Mouse (Mus musculus): ENCODE results near the gene Kif3b.
"Not testable (repeated sequence)": the region's sequence is repeated elsewhere in the genome, so short reads cannot be mapped to it uniquely, and the experiment has no call there.

Kif3b gene

GRCm38 (mm10) chr2:153346221-153347182 is 55.3 kb downstream of the Kif3b start:
- DNase-seq (ENCODE audit: low spot score in 2 of 2) = peak in 1 of 2 experiments; percentile 27

DNA sequence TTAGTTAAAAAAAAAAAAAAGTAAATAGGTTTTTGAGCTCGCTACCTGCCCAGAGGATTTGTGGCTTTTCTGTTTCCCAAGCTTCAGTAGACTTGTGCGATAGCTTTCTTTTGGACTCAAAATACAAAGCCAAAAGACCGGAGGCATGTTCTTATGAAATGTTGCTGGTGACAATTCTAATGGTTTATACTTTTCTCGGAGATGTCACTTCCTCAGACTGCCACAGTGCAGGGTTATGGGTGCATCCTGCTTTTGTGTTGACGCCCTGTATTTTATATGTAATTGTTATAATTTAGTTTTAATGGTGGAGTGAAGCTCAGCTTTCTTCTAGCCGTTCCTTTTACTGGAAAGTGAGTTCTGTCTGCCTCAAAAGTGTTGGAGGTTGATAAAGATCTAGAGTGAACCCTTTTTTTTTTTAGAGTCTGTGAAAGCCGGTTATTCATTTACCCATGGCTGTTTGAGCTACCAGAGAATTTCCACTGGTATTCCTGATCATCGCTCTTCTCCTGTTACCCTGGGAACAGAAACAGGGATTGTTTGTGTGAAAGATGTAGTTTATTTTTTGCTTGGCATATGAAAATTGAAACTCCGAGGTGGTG is 56.1 kb downstream of the Kif3b start:
- no peak for DNase-seq (ENCODE audit: low spot score in 2 of 2)

DNA sequence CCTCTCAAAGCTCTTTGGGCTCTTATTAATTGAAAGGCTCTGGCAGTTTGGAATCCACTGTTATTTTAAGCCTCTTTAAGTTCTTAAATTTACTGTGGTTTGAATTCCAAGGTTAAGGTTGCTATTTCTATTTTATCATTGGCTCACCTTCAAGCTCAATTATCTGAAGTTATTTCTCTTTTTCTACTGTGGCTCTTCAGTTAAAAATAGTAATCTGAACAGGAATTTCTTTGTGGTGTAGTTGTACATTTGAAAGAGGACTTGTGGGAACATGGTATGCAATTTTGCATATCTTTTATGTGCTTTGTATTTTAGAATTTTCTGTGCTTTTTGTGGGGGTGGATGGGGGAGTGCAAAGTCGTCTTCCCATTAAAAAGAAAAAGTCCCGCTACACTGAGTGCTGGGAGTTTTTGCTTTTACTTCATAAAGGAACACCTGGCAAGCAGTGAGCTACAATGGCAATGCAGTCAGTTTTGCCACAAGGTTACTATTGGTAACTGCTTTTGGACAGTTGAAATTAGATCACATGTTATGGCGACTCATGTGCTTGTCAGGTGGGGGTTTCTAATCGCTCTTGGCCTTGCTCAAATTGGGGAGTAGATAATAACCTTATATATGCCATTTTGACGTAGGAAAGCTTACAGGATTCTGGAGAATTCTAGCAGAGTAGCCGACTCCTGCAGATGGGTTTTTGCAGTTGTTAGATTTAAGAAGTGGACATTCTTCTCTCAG is 57.1 kb downstream of the Kif3b start:
- DNase-seq (ENCODE audit: low spot score in 2 of 2) = no peak

DNA sequence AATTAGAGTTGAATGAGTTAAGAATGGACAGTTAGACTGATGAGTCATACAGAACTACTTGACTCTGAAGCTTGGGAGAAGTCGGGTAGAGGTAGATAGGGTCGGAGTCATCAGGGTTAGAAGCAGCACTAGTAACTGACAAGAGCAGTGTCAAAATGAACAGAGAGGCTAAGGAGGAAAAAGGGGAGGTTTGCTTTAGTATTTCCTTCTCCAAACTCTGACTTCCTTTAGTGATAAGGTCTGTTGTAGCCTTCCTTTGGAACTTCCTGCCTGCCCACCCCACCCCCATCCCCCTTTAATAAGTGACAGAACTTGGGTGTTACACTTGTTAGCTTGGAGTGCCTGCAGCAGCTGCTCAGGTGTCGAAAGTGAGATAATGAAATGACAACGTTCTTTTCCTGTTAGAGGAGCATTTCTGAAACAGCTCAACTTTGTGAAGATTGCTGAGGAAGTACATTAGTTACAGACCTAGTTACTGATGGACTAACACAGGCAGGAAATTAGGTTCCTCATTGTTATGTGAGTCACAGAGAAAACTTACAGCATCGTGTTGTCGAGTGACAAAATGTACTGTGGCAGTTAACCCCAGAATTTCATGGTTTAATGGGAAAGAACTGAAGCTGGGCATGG is 59.5 kb downstream of the Kif3b start:
- no peak for DNase-seq (ENCODE audit: low spot score in 2 of 2)

GRCm38 (mm10) chr2:153354648-153355047 is 63.4 kb downstream of the Kif3b start:
- no peak for DNase-seq (ENCODE audit: low spot score in 2 of 2)

GRCm38 (mm10) chr2:153356784-153357183 is 65.6 kb downstream of the Kif3b start:
- DNase-seq (ENCODE audit: low spot score in 2 of 2) = no peak

DNA sequence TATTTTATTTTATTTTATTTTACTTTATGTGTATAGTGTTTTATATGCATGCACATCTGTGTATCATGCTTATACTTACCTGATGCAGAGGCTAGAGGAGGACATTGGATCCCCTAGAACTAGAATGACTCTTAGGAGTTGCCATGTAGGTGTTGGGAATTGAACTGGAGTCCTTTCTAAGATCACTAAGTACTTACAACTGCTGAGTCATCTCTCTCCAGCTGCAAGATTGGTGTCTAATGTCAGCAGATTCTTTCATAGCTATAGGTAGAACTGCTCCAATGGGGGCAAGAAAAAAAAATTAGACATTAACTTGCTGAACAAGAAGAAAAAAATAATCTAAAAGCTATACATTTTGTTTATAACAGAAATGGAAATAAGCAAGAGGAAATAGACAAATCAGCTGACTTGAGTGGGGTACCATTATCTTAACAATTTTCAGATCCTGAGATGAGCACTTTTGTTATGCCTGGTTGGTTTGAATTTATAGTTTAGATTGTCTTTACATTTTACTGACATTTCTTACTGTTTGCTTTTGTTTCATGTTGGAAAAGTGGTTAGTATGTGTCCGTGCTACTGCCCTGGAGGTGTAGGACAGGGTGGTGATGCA is 70.0 kb downstream of the Kif3b start:
- DNase-seq (ENCODE audit: low spot score in 2 of 2) = no peak

DNA sequence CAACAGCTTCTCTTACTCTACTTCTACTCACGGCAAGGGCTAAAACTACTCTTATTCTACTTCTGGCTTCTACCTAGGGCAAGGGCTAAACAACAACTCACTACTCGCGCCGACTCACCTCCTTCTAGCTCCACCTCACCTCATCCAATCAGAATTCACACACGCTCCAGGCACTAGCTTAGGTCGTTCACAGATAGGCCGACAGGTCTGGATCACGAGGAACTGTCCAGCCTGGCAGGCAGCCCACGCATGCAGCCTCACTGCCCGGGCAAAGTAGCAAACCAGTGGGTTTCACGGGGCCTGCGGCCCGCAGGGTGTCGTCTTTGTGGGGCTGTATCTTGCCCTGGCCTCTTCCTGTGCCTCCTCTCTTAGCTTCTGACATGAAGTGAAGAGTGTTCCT is 73.3 kb downstream of the Kif3b start:
- not testable (repeated sequence) for DNase-seq (ENCODE audit: low spot score in 2 of 2)

- DNase-seq (ENCODE audit: low spot score in 2 of 2) = no peak
These were observed 79.7 kb downstream of the Kif3b start for GRCm38 (mm10) chr2:153370871-153371270.

DNA sequence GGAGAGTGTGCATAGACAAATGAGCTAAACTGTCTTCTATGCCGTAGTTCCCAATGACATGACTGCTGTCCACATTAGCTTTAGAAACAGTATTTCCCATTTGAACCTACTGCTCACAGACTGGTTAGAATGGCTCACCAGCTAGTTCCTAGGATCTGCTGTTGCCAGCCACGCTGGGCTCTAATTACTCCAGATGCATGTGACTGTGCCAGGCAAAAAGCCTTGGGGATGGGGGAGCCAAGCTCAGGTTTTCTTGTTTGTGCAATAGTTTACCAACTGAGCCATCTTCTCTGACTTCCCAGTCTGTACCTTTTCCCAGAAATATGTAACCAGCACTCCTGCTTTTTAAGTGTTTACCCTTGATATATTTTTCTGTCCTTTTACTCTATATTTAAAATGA is 84.2 kb downstream of the Kif3b start:
- no peak for DNase-seq (ENCODE audit: low spot score in 2 of 2)

DNA sequence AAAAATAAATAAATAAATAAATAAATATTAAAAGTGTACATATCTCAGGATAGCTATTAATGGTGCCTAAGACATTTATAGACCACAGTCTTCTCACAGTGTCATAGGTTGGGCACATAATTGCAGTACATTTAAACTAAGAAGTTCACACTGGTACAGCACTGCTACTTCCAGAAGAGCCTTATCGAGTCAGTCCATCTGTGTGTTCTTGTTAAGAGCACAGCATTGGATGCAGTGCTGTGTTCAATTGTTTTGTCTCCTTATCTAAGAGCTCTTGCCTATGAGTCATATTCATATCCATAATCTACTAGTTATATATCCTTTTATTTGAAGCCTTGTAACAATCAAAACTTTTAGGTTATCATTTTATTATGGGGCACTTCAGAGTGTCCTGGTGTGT is 89.3 kb downstream of the Kif3b start:
- DNase-seq (ENCODE audit: low spot score in 2 of 2) = no peak

Data from left cerebral cortex, adult 9 months (tissue).